Mouse (Mus musculus) kidney, adult 11 months (tissue): ENCODE measurements around the gene Sacm1l.

Source experiments
- DNase-seq: peaks from one replicate; pipeline ENCODE4 v3.0.0; 2022

Sacm1l gene

DNA sequence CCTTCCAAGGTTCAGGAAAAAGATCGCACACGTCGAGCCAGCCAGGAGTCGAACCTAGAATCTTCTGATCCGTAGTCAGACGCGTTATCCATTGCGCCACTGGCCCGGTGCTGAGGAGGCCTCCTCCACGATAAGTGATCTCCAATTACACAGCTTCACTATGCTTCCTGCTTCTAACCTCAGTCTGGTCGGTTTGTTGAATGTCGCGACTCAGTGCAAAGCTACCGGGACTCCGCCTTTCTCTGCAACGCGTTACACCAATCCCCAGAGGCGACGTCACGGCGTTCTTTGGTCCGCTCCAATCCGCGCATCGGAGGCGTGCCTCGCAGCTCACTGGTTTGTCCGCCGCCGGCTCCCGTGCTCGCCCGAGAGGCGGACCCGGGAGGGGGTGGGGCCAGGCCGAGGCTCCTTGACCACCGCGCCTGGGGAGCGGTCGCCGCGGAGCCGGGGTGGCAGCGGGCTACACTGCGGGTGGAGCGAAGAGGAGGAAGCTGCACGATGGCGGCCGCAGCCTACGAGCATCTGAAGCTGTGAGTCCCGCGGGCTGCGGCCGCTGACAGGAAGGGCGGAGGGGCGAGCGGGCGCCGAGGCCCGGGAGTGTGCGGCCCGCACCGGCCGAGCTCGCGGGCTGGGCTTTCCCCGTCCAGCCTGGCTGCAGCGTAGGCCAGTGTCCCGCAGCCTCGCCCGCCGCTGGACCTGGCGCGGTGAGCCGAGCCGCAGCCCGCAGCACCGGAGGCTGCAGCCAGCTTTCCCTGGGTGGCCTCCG is at the start of gene Sacm1l:
TSS of gene Sacm1l (plus strand) at position 368 of the 766 bp plus-strand sequence.
- DNase-seq: peak; percentile 99

DNA sequence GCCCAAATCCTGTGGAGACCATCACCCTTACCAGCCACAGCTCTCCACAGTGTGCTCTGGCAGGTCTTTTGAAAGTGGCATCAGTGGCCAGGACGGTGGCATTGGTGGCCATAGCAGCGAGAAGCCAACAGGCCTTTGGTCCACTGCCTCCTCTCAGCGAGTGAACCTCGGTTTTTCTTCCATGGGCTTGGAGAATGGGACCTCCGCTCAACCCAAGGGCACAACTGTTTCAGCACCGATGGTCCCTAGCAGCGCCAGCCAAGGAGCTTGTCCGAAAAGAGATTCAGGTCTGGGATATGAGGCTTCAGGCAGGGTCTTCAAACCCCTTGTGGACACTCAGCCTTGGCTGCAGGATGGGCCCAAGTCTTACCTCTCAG is 49.7 kb upstream of the Sacm1l start:
- DNase-seq: no peak

- no peak for DNase-seq
These were observed 49.2 kb upstream of the Sacm1l start for GRCm38 (mm10) chr9:123480253-123480921.

DNA sequence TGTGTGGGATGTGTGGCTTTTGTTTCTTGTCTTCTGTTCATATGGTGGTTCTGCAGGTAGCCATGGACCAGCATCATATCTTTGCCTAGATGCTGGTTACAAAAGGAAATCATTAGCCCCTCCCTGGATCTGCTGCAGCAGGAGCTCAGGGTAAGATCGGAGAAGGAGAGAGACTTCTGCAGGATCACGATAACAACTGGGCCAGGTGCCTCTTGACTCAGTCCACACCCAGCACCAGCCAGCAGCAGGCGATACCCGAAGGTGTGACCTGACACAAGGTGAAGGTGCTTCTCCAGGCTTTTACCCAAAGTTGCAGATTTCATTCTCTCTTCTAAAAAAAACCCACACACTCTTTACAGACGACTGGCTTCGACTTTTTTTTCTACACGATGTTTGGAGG is 48.4 kb upstream of the Sacm1l start:
- no peak for DNase-seq

GRCm38 (mm10) chr9:123483598-123483997 is 46.0 kb upstream of the Sacm1l start:
- no peak for DNase-seq

- DNase-seq: no peak
These were observed 44.7 kb upstream of the Sacm1l start for GRCm38 (mm10) chr9:123484830-123485229.

DNA sequence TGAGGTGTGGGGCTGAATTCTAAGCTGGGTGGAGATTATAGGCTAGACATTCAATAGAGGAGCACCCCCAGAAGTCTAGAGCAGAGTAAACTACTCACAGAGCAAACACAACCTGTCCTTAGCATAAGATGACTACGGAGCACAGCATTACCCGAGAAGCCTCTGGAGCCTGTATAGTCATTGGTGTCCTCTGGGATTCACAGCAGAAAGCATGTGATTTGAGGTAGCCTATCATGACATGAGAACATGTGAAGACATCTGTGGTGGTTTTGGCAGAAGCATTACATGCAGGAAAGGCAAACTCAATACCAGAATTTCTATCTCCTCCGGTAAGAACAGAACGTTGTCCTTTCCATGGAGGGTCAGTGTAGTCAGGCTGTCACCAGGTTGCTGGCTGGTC is 44.0 kb upstream of the Sacm1l start:
- DNase-seq: no peak

DNA sequence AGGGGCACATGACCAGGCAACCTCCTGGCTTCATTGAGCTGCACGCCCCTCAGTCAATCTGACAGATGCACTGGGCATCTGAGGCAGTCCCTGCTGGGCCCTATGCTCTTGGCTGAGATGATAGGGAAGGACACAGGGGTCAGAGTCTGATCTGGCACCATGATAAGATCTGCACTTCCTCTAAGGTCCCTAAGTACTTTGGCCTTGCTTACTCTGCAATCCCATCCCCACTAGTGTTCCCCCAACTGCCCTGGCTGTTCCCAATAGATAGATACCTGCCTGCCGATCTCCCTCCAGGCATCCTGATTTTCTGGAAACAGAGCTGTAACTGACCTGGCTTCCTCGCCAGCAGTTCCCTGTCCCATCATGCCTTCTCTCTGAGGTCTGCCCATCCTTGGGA is 42.9 kb upstream of the Sacm1l start:
- DNase-seq: no peak

- DNase-seq: no peak
These were observed 40.5 kb upstream of the Sacm1l start for GRCm38 (mm10) chr9:123489073-123489472.

DNA sequence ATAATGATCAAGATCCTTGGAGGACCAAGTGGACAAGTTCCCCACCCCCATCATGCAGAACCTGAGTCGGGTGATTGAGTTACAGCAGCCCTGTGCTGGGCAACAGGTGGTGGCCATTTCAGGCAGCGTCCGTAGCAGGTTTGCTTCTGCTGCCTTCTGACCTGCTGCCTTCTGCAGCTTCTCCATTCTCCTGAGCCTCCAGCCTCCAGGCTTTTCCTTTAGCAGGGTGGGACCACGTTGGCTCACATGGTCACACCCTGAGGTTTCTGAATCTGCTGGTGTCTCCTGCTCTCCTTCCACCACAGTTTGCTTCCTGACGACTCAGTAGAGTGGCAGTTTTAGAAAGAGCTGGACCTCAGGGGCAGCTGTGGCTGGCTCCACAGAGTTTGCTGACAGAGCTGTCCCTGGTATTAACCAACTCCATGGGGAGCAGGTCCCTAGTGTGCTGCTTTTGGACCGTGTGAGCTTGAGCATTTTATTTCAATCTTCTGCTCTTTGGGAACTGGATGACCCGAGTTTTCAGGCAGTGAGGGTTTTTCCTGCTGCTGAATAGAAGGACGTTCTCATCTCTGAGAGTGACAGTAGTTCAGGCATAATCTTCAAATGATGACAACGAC is 39.7 kb upstream of the Sacm1l start:
- DNase-seq: no peak

- DNase-seq: no peak
These were observed 38.6 kb upstream of the Sacm1l start for GRCm38 (mm10) chr9:123490930-123491329.

GRCm38 (mm10) chr9:123491917-123492585 is 37.5 kb upstream of the Sacm1l start:
- DNase-seq: peak; percentile 52

DNA sequence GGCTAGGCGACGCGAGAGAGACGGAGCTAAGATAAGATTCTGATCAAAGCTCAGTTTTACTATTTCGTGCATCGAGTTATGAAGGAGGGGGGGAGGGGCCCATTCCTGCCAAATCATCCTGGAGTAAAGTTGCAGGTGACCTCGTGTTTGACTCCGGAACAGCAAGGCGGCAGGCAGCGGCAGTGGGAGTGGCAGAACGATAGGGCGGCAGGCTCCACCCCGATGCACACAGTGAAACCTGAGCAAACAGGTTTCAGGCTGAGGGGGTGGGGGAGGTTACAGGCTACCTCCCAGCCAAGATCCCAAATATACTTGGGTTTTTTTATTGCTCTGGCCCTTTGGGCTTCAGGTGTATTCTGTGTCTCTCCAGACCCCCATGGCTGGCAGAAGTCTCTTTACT is 32.9 kb upstream of the Sacm1l start:
- peak; percentile 67 for DNase-seq

DNA sequence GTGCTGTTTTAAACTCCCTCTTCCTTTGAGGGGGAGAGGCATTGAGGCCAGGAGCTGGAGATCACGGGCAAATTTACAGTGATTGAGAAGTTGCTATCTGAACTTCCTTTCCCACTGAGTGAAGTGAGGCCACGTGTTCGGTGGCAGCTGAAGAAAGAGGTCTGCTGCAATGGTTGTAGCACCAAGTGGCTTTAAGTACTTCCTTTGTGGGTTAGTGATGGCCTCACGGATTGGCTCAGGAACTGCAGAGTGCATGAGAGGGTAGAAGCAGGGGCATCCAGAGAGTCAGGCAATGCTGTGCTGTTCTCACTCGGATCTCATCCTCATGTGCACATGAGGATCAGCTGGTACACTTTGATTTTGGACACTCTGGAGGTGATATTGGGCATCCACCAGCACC is 31.7 kb upstream of the Sacm1l start:
- no peak for DNase-seq

DNA sequence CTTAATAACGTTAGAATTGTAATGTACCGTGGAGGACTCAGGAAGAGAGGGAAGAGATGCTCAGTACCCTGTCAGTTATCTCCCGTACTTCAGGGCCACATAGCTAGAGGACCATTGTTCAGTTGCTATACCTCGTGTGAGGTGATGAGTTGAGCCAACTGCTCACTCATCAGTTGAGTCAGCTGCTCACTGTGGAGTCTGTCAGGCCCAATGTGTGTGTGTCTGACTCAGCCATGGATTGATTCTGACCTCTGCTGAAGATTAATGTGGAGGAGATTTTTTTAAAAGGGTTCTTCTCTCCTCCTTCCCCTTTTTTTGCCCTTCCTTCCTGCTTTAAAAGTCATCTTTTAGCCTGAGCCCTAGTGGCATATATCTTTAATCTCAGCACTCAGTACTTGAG is 29.1 kb upstream of the Sacm1l start:
- no peak for DNase-seq

GRCm38 (mm10) chr9:123503171-123503834 is 26.3 kb upstream of the Sacm1l start:
- DNase-seq: no peak

DNA sequence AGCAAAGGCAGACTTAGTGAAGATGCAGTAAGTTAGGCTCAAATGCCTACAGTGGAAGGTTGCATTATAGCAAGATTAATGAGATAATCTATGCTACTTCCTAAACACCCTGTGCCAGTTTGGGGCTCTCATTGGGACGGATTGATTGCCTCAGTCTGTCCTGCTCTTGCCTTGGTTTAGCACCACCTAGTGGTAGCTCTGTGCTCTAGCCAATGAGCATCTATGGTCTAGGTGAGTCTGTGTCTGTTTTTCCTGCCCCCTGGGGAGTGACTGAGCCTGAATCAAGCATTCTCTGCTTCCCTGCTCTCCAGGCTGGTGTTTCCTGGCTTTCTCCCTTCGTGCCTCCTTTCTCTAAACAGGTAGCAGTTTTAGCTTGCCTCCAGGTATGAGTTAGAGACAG is 25.2 kb upstream of the Sacm1l start:
- DNase-seq: peak; percentile 70

- peak; percentile 78 for DNase-seq
These were observed 24.0 kb upstream of the Sacm1l start for GRCm38 (mm10) chr9:123505598-123505997.

DNA sequence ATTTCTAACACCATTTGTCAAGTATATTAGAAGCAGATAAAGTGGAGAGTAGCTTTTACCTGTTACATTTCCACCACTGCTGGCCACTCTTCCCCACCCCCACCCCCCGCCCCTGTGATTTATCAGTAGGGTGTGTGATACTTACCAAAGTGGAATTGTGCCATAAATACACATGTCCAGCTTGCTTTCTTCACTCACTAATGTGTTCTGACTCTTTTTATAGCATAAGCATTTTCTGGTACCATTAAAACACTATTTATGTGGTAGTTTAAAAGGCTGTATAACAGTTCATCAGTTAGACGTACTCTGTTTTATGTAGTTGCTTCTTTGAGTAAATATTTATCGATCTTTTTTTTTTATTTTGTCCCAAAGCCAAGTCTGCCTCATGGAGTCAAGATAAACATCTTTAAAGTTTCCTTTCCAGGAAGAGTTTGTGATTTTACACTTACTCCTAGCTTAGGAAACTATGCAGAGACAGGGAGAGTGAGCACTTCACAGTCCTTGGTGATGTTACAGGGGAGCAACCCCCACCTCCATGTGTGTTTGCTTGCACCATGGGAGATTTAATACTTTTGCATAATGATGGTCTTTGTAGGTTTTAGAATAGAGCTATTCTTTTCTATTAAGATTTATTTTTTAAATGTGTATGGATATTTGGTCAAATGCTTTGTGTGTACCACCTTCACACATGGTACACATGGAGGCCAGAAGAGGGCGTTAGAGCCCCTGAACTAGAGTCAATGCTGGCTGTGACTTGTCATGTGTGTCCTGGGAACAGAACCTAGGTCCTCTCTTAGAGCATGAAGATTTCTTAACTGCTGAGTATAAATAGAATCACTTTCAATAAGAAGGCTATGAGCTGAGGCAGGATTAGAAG is 23.1 kb upstream of the Sacm1l start:
- DNase-seq: no peak

DNA sequence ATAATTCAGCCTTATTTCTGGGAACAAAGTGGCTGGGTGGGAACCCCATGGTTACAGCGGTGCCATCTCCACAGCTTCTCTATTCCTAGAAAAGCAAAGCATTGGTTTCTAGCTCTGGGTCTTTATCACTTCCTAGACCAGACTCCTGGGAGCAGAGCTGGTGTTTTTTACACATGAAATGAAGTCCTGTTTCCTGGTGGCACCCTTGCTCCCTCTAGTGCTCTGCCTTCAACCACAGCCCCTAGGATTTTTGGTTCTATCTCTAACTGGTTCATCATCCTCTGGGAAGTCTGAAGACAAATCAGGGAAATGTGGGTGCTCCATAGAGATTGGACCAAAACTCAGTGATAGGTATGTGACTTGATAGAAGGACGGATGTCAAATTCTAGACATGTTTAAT is 22.2 kb upstream of the Sacm1l start:
- no peak for DNase-seq

DNA sequence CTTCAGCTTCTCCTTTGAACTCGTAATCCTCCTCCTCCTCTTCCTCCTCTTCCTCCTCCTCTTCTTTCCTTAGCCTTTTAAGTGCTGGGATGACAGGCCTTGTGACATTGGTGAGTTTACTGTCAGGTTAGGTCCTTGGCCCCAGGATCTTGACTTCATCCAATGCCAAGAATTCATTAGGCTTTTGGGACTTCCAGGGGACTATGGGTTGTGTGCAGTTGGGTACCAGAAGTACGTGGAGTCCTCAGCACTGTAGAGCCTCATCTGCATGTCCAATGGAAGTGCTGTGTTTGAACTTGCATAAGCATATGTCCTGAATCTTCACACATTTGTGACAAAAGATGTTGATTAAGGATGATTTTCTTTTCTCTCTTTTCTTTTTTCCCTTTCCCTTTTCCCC is 20.6 kb upstream of the Sacm1l start:
- no peak for DNase-seq
